Comparison of ENCODE assay signal across 8 mouse cellular contexts in genomic region chr4:134000466-134001438, GRCm38 (mm10). TPM values are rescaled to one million over a fixed set of nuclear protein-coding genes. Genes with fewer than 3 reads are reported as not detected.
DNase-seq lines count a peak whose midpoint lies in the region; ATAC-seq lines count a peak whose summit lies in the region.

Gene Dhdds, minus strand, starts transcription at chr4:134000918.

- peak within 1 kb of the TSS; percentile 62 for H3K9ac ChIP-seq in hindbrain, embryonic 14.5 days

- peak within 1 kb of the TSS; percentile 56 for H3K4me3 ChIP-seq in hindbrain, embryonic 14.5 days (replicated peaks; ENCODE audit: low read length)

- peak within 1 kb of the TSS; percentile 60 for H3K27ac ChIP-seq in hindbrain, embryonic 14.5 days

- WGBS in hindbrain, embryonic 14.5 days = 2% methylated on average over 49 of the region's 49 CpGs

- peak; percentile 97 for ATAC-seq in hindbrain, embryonic 14.5 days (ENCODE audit: low FRiP score)

- peak; percentile 98 for DNase-seq in R1 (ENCODE audit: low read depth, low spot score)
- DNase-seq in cerebellum, postnatal 25 days = peak; percentile 95 to 98
- peak; percentile 85 to 90 for DNase-seq in frontal cortex, postnatal 25 days (ENCODE audit: low spot score in 2 of 2)
- DNase-seq in hindbrain, embryonic 14.5 days (ENCODE audit: low spot score) = peak; percentile 99
- peak; percentile 93 to 94 for DNase-seq in layer of hippocampus, postnatal 36 days
- peak; percentile 98 for DNase-seq in lung, postnatal 36 days
- DNase-seq in retina, postnatal 1 day = peak; percentile 99
- DNase-seq in urinary bladder, adult 18-20 months (ENCODE audit: low spot score in 2 of 2) = peak; percentile 89 to 90

- peak within 1 kb of the TSS; percentile 83 for H3K4me2 ChIP-seq in hindbrain, embryonic 14.5 days (replicated peaks)

- H3K27me3 ChIP-seq in hindbrain, embryonic 14.5 days (ENCODE audit: control insufficient read depth, insufficient read depth, low read length) = no peaks in the 10 kb centered on the region

- H3K36me3 ChIP-seq in hindbrain, embryonic 14.5 days (replicated peaks; ENCODE audit: control insufficient read depth, insufficient read depth) = peaks cover 14% of the 10 kb centered on the region

- no peaks in the 10 kb centered on the region for H3K9me3 ChIP-seq in hindbrain, embryonic 14.5 days (ENCODE audit: control insufficient read depth, low read length)

- H3K4me1 ChIP-seq in hindbrain, embryonic 14.5 days (replicated peaks; ENCODE audit: control insufficient read depth, insufficient read depth, low read length) = peaks cover 13% of the 10 kb centered on the region; the same call in 1 of the 2 replicates

RNA-seq across cellular contexts. Expression of gene Dhdds, which starts in this region (rescaled TPM):
- 49.3 and 49.6 TPM in 2 replicates for polyA plus RNA-seq in hindbrain, embryonic 14.5 days (2014; fragmentation: Nextera tagmentation; extraction: Ambion mirVana)
- 10 to 100 TPM; 57.8 to 62.6 TPM for total RNA-seq in layer of hippocampus, postnatal 36 days (2021)

Comparison
In these comparisons a context has a peak if more than half of its experiments do, and no peak if none do; other contexts are left out.
1. Peak in every context shown above with its lines: DNase-seq, ATAC-seq, H3K4me3 ChIP-seq and H3K27ac ChIP-seq.